Mouse (Mus musculus): ENCODE results near the gene Cryzl2. TPM values are rescaled to one million over a fixed set of nuclear protein-coding genes. Genes with fewer than 3 reads are reported as not detected.

Gene Cryzl2
- polyA plus RNA-seq (2015; fragmentation: Nextera tagmentation; extraction: Ambion mirVana) = 6.4 and 6.8 TPM in 2 replicates

DNA sequence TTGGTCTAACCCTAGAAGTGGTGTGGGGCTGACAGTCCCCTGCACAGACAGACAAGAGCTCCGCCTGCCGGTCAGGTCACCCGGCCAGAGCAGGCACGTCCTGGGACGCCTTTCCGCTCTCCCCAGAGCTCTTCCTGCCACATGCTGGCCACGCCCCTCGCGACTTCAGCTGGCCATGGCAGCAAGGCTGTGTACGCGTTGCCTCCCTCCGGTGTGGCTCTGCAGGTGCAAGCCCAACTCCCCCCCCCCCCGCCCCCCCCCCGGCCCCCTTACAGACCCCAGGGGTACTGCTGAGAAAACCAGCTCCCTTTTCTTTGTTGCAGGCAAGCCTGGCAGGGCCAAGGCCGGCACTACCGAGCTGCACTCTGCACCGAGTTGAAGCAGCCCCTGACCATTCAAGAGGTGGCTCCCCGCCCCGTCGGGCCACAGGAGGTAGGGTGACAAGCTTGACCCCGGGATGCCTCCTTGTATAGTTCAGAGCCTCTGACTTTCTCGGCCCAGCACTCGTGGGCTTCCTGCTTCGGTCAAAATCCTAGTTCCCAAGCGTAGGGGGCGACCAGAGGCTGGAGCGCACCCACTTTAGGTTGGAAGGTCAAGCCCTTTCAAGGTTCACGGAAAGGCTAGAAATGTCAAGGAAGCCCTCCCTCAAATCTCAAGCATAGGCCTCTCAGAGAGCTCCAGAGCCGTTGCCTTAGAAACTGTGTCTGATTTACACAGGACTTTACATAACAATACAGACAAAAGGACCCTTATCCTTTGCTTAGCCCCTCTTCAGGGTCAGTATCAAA, at the start of gene Cryzl2:
Gene Cryzl2 (plus strand): TSS at position 157 of the 788 bp plus-strand sequence.
- Histone ChIP-seq H3K36me3 (no peaks in the 10 kb centered on the region), H3K27ac (no peak within 1 kb of the TSS), H3K4me3 (peak within 1 kb of the TSS; percentile 36), H3K4me2 (replicated peaks) (peak within 1 kb of the TSS; percentile 58), H3K9me3 (no peaks in the 10 kb centered on the region), H3K27me3 (0 out of 2 replicates have a peak, but pooled peaks cover 2% of the 10 kb centered on the region), H3K9ac (peak within 1 kb of the TSS; percentile 51), H3K4me1 (peaks cover 11% of the 10 kb centered on the region)
- ATAC-seq (ENCODE audit: low FRiP score, low read depth) = peak; percentile 85
- 12% methylated on average over 29 of the region's 29 CpGs for WGBS

DNA sequence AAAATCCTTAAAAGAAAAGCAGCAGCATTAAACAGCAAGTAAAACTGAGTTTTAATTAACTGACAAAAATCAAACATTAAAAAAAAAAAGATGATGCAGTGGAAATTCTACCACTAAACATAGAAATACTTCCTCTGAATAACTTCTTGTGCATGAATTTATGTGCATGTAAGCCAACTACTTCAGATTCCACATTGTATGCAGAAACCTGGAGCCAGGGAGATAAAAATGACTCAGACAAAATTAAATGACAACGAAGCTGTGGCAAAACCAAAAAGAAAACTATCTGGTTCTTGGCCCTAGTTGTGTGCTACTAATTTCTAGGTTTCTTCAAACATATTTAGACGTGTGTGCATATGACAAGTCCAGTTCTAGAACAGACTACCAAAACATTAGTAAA, 48.7 kb upstream of the Cryzl2 start:
- Histone ChIP-seq H3K4me1 (peaks cover 10% of the 10 kb centered on the region), H3K27ac (no peak overlapping the region), H3K36me3 (no peaks in the 10 kb centered on the region), H3K9ac (no peak overlapping the region), H3K4me2 (replicated peaks) (no peak overlapping the region), H3K27me3 (no peaks in the 10 kb centered on the region), H3K9me3 (no peaks in the 10 kb centered on the region), H3K4me3 (no peak overlapping the region)
- ATAC-seq (ENCODE audit: low FRiP score, low read depth) = no peak
- WGBS = 84% methylated on average over 2 of the region's 2 CpGs

DNA sequence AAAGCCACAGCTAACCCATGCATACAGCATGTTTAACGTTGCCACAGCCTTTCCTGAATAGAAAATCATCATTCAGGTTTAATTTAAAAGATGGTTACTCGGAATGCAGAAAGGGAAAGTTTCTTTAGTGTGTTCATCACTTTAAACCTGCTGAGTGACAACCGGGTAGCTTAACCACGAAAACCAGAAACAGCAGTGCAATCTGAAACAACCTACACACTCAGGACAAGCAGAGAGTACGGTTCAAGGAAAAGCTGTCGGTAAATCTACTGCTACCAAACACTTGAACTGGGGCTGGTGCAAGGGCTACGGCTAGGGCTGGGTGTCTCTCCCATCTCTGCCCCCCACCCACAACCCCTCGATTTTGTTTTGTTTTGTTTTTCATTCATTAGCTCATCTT, 47.4 kb upstream of the Cryzl2 start:
- Histone ChIP-seq H3K4me3 (peak overlapping the region; percentile 80), H3K4me2 (replicated peaks) (peak overlapping the region; percentile 83), H3K36me3 (no peaks in the 10 kb centered on the region), H3K9ac (peak overlapping the region; percentile 82), H3K27ac (no peak overlapping the region), H3K27me3 (no peaks in the 10 kb centered on the region), H3K4me1 (peaks cover 10% of the 10 kb centered on the region), H3K9me3 (no peaks in the 10 kb centered on the region)
- no peak for ATAC-seq (ENCODE audit: low FRiP score, low read depth)
- WGBS = 17% methylated on average over 8 of the region's 8 CpGs

DNA sequence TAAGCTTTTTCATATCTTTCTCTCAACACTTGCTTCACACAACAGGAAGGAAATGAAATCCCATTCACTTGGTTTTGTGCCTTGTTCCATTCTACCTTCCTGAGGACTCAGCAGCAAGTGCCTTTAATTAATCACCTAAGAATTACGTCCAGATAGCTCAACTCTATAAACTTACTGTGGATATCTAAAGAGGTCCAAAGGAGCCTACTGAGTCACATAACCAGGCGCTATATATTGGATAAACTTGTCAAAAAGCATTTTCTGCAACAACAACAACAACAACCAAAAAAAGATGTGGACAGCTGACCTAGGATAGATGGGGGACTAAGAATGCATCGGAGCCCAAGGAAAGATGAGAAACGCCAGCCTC, 47.1 kb upstream of the Cryzl2 start:
- Histone ChIP-seq H3K4me3 (peak overlapping the region; percentile 80), H3K9me3 (no peaks in the 10 kb centered on the region), H3K9ac (peak overlapping the region; percentile 82), H3K4me1 (peaks cover 10% of the 10 kb centered on the region), H3K27me3 (no peaks in the 10 kb centered on the region), H3K27ac (no peak overlapping the region; the same call in 1 of the 2 replicates), H3K36me3 (no peaks in the 10 kb centered on the region), H3K4me2 (replicated peaks) (peak overlapping the region; percentile 83)
- ATAC-seq (ENCODE audit: low FRiP score, low read depth) = no peak
- 0% methylated on average over 4 of the region's 4 CpGs for WGBS

DNA sequence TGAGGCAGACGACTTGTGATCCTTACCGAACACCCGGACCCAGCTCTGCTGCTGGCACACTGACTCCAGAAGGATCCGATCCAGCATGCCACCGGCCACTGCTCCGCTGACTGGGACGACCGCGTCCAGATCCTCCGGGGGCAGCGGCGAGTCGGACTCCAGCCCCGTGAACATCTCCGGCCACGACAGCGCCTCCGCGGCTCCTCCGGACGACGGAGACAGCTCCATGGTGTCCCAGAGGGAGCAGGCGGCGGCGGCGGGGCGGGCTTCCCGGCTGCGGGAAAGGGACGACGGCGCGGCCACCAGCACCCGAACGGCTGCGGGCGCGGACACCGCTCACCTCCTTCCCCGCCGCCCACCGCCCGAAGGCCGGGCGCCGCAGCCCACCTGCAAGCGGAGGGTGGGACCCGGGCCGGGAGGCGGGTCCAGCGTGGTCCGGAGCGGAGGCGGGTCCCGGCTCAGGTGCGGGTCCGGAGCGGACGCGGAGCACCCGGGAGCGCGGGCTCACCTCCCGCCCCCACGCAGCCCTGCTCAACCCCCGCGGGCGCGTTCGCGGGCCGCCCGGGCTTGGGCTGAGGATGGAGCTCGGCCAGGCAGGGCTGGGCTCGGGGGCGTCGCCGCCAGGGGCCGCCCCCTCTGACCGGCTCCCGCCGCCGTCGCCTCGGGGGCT, 46.5 kb upstream of the Cryzl2 start:
- WGBS = under 1% methylated on average over 81 of the region's 85 CpGs
- peak overlapping the region; percentile 80 for H3K4me3 ChIP-seq
- H3K27ac ChIP-seq = peak overlapping the region; percentile 87
- peaks cover 10% of the 10 kb centered on the region for H3K4me1 ChIP-seq
- peak overlapping the region; percentile 82 for H3K9ac ChIP-seq
- no peaks in the 10 kb centered on the region for H3K9me3 ChIP-seq
- no peaks in the 10 kb centered on the region for H3K36me3 ChIP-seq
- no peaks in the 10 kb centered on the region for H3K27me3 ChIP-seq
- H3K4me2 ChIP-seq (replicated peaks) = peak overlapping the region; percentile 83
- peak; percentile 84 for ATAC-seq (ENCODE audit: low FRiP score, low read depth)

DNA sequence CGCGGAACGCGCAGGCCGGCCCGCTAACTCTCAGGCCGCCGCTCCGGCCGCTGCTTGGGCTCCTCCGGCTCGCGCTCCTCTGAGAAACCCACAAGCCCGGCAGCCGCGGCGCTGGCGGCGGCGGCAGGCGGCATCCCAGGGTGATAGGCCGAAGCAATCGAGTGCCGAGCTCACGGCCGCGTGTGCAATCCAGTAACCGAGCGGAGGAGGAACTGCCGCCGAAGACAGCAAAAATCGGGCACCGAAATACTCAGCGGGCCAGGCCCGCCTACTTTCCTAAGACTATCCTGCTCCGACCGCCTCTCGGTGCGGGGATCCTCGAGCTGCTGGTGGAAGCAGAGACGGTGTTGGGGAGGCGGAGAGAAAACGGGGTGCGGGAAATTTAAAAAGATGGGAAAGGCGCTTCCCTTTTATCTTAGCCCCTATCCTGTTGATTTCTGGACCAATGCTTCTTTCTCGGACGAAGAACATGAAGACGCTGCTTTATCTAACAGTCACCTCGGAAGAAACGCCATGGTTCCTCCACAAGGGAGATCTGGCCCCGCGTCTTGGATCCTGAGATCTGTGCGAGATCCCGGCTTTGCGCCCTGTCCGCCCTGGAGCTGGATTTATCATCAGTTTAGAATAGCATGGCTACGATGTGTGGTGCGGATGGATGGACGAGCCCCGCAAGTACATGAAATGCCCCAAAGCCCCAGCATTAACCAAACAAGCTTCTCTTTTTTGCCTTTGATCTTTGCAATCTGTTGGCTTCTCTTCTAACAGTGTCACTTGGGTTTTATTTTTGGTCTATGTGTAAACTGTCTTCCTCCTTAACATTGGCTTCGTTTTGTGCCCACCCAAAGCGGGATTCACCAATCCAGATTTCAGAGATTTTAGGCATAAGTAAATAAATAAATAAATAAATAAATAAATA, 45.7 kb upstream of the Cryzl2 start, which contains the start of gene Rasal2:
Gene Rasal2 (minus strand): TSS at position 142 of the 916 bp plus-strand sequence.
- peak within 1 kb of the TSS; percentile 80 for H3K4me3 ChIP-seq
- WGBS = under 1% methylated on average over 54 of the region's 62 CpGs
- H3K9ac ChIP-seq = peak within 1 kb of the TSS; percentile 82
- H3K36me3 ChIP-seq = no peaks in the 10 kb centered on the region
- H3K9me3 ChIP-seq = no peaks in the 10 kb centered on the region
- H3K27ac ChIP-seq = peak within 1 kb of the TSS; percentile 87
- peak; percentile 98 for ATAC-seq (ENCODE audit: low FRiP score, low read depth)
- peak within 1 kb of the TSS; percentile 83 for H3K4me2 ChIP-seq (replicated peaks)
- H3K4me1 ChIP-seq = peaks cover 10% of the 10 kb centered on the region
- H3K27me3 ChIP-seq = no peaks in the 10 kb centered on the region

DNA sequence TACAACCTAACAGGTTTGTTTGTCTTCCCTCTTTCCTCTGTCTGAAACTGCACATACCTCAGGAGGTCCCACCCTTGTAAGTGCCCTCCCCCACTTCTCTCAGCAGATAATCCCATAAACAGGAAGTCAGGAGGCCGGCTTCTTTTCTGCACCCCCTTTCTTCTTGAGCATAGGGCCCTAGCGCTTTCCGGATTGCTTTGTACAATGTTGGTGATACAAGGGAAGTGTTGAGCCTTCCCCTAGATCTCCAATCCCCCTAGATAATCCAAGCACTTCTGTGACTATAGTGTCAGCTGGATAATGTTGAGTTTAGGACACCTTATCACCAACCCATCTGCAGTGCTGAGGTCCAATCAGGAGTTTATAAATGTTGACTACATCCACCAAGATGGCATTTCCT, 42.6 kb upstream of the Cryzl2 start:
- Histone ChIP-seq H3K9ac (no peak overlapping the region), H3K4me3 (no peak overlapping the region), H3K27ac (no peak overlapping the region), H3K27me3 (no peaks in the 10 kb centered on the region), H3K4me2 (replicated peaks) (no peak overlapping the region), H3K36me3 (peaks cover 3% of the 10 kb centered on the region; the same call in 1 of the 2 replicates), H3K9me3 (no peaks in the 10 kb centered on the region), H3K4me1 (peaks cover 7% of the 10 kb centered on the region)
- 79% methylated on average over 3 of the region's 3 CpGs for WGBS
- no peak for ATAC-seq (ENCODE audit: low FRiP score, low read depth)

DNA sequence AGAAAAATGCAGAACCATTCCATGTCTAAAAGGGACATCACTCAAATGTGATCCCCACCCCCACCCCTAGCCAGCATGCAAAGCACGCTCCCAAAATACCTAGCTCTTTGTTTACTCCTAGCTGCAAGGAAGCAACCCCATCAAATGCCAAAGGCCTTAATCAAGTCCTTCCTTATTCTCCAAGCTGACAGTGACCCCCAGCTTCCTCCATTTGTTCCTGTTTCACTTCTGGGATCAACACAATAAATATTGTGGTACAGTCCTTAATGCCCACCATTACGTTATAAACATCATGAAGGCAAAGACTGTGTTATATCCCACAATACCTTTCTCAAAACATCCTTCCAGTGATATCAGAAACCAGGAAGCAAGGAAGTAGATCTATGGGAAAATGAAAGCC, 41.7 kb upstream of the Cryzl2 start:
- Histone ChIP-seq H3K9me3 (no peaks in the 10 kb centered on the region), H3K4me2 (replicated peaks) (no peak overlapping the region), H3K36me3 (peaks cover 3% of the 10 kb centered on the region; the same call in 1 of the 2 replicates), H3K4me1 (no peaks in the 10 kb centered on the region), H3K9ac (no peak overlapping the region), H3K27me3 (no peaks in the 10 kb centered on the region), H3K27ac (no peak overlapping the region), H3K4me3 (no peak overlapping the region)
- 78% methylated on average over 2 of the region's 2 CpGs for WGBS
- no peak for ATAC-seq (ENCODE audit: low FRiP score, low read depth)

DNA sequence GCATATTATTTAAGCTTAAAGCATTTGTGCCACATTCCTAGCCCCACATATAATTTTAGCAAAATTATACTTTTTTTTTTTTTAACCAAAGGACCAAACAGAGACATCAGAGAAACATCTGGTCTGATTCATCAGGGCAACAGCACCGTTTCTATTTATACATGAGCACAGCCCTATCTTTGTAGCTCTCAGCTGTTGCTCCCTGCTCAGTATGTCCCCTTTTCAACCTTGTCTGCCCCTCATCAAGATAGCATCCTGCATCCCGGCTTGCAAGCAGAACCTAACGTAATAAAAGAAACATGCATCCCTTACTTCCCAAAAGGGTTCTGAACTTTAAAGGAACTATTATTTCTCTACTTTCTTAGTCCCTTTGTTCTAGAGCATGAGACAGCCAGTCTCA, 41.0 kb upstream of the Cryzl2 start:
- no peaks in the 10 kb centered on the region for H3K4me1 ChIP-seq
- no peak overlapping the region for H3K27ac ChIP-seq
- no peak overlapping the region for H3K9ac ChIP-seq
- H3K4me3 ChIP-seq = no peak overlapping the region
- H3K36me3 ChIP-seq = peaks cover 3% of the 10 kb centered on the region; the same call in 1 of the 2 replicates
- 48% methylated on average over 3 of the region's 3 CpGs for WGBS
- no peaks in the 10 kb centered on the region for H3K9me3 ChIP-seq
- no peaks in the 10 kb centered on the region for H3K27me3 ChIP-seq
- ATAC-seq (ENCODE audit: low FRiP score, low read depth) = no peak
- H3K4me2 ChIP-seq (replicated peaks) = no peak overlapping the region

DNA sequence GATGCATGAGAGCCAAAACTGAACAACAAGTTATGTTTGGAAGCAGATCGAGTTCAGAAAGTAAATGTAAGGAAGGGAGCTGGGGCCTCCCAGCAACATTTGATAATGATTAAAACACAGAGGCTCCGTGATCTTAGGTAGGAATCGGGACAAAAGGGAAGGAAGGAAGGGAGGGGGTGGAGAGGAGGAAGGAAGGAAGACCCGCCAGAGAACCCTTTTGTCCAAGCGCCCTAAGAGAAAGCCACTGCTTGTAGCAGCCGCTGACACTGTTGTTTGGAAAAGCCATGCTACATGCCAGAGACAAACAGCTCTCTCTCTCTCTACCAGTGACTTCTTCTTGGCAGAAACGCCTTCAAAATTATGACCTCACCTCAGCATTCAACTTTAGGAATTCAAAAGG, 40.5 kb upstream of the Cryzl2 start:
- Histone ChIP-seq H3K4me2 (replicated peaks) (no peak overlapping the region), H3K4me3 (no peak overlapping the region), H3K36me3 (peaks cover 3% of the 10 kb centered on the region; the same call in 1 of the 2 replicates), H3K9me3 (no peaks in the 10 kb centered on the region), H3K27ac (no peak overlapping the region), H3K9ac (no peak overlapping the region), H3K27me3 (no peaks in the 10 kb centered on the region), H3K4me1 (no peaks in the 10 kb centered on the region)
- 49% methylated on average over 7 of the region's 7 CpGs for WGBS
- ATAC-seq (ENCODE audit: low FRiP score, low read depth) = no peak

DNA sequence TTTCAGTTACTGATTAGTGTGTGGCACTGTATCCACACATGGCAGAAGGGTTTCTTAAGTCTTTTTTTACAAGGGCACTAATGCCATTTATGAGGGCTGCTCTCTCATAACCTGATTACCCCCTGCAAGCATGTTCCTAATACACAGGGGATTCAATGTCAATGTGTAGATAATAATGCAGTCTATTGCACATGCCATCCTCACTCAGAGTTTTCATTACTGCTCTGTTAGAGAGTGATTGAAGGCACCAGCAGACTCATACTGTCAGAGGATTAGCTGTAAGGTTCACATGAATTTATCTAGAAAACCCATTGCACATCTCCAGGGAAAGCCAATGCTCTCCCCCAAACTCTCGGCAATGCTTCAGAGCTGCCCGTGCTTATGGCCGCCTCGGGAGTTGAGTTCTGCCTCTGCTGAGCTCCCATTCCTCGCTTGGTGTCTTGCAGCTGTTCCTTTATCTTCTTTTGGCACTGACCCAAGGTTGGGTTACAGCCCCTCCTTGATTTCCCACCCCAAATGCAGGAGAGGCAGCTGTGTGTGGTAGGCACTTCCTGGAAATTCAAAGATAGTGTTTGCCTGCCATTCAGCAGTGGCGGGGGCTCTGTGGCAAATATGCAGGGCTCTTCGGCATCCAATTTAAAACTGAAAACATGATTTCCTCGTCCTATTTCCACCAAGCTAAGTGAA, 32.5 kb upstream of the Cryzl2 start:
- Histone ChIP-seq H3K27ac (no peak overlapping the region), H3K4me1 (no peaks in the 10 kb centered on the region), H3K4me3 (no peak overlapping the region), H3K9me3 (no peaks in the 10 kb centered on the region), H3K4me2 (replicated peaks) (no peak overlapping the region), H3K27me3 (no peaks in the 10 kb centered on the region), H3K9ac (no peak overlapping the region), H3K36me3 (no peaks in the 10 kb centered on the region)
- peak; percentile 75 for ATAC-seq (ENCODE audit: low FRiP score, low read depth)
- WGBS = 52% methylated on average over 8 of the region's 8 CpGs

Data from limb, embryonic 13.5 days (tissue).